Comparison of ENCODE assay signal across 9 mouse cellular contexts in the genomic region with DNA sequence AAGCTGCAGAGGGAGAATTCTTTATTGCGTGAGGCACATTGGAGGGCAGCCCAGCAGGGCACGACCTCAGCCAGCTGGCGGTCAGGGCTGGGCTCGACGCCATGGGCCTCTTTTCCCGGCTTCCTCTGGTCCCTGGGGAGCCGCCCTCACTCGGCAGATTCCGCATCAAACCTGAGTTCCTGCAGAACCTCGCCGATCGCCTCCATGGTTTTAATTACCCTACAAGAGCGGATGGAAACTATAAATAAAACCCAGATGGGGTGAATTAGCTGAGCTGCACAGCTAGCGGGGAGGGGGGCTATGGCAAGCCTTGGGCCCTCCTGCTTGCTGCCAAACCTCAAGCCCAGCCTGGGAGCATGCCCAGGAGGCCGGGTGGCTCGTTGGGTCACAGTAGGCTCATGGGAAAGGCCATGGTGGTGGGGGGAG. TPM values are rescaled to one million over a fixed set of nuclear protein-coding genes. Genes with fewer than 3 reads are reported as not detected.
DNase-seq lines count a peak whose midpoint lies in the region; ATAC-seq and TF ChIP-seq lines count a peak whose summit lies in the region.
"Had no signal": no experiment of that assay in that cellular context is flagged by ENCODE, and none has a peak within 500 bp of the region (broad histone marks: within the 10 kb centered on the region; RNA-seq: fewer than 3 reads in every experiment).

No protein-coding gene starts in this region.

- peaks cover 27% of the 10 kb centered on the region for H3K36me3 ChIP-seq in kidney, embryonic 14.5 days (ENCODE audit: control insufficient read depth, insufficient read depth, low read length)
- H3K36me3 ChIP-seq in kidney, adult 2 months (ENCODE audit: control insufficient read depth, insufficient read depth, low read length): no peaks in the 10 kb centered on the region; the same call in 1 of the 2 replicates
- peaks cover 18% of the 10 kb centered on the region for H3K36me3 ChIP-seq in lung, embryonic 16.5 days (ENCODE audit: control insufficient read depth, insufficient read depth, low read length)

- 41% methylated on average over 16 of the region's 16 CpGs for WGBS in kidney, embryonic 14.5 days
- WGBS in kidney, adult 2 months: 35% methylated on average over 16 of the region's 16 CpGs
- WGBS in lung, embryonic 16.5 days: 49% methylated on average over 16 of the region's 16 CpGs

- no peak overlapping the region for H3K9ac ChIP-seq in kidney, embryonic 14.5 days (ENCODE audit: low read depth, low read length)
- no peak overlapping the region for H3K9ac ChIP-seq in lung, embryonic 16.5 days (ENCODE audit: low read length)
- H3K9ac ChIP-seq: liver, embryonic 15.5 days had no signal

- no peak overlapping the region for H3K4me3 ChIP-seq in kidney, embryonic 14.5 days (ENCODE audit: low read length)
- H3K4me3 ChIP-seq in kidney, adult 2 months (ENCODE audit: insufficient read depth, low read depth, low read length): no peak overlapping the region
- no peak overlapping the region; the same call in 1 of the 2 replicates for H3K4me3 ChIP-seq in lung, embryonic 16.5 days (ENCODE audit: low read length)
- H3K4me3 ChIP-seq: liver, embryonic 15.5 days had no signal

- H3K4me2 ChIP-seq in kidney, embryonic 14.5 days (replicated peaks; ENCODE audit: low read depth, low read length): no peak overlapping the region
- no peak overlapping the region for H3K4me2 ChIP-seq in lung, embryonic 16.5 days (ENCODE audit: low read depth, low read length)

- no peak for TF ChIP-seq POLR2A in kidney, adult 2 months (IDR thresholded peaks at IDR 0.05; ENCODE audit: low read depth, low read length)

- ATAC-seq in kidney, embryonic 14.5 days (ENCODE audit: low FRiP score, low TSS enrichment): no peak
- ATAC-seq in lung, embryonic 16.5 days (ENCODE audit: low read depth): no peak

- peaks cover 38% of the 10 kb centered on the region for H3K4me1 ChIP-seq in kidney, embryonic 14.5 days (ENCODE audit: control insufficient read depth, insufficient read depth, low read length)
- H3K4me1 ChIP-seq in kidney, adult 2 months (ENCODE audit: control insufficient read depth, insufficient read depth, low read length): peaks cover 17% of the 10 kb centered on the region
- H3K4me1 ChIP-seq in lung, embryonic 16.5 days (replicated peaks; ENCODE audit: control insufficient read depth, insufficient read depth, low read length): peaks cover 44% of the 10 kb centered on the region

- no peaks in the 10 kb centered on the region for H3K9me3 ChIP-seq in kidney, embryonic 14.5 days (ENCODE audit: control insufficient read depth, low read length)
- H3K9me3 ChIP-seq in lung, embryonic 16.5 days (ENCODE audit: control insufficient read depth, low read length): no peaks in the 10 kb centered on the region
- H3K9me3 ChIP-seq: liver, embryonic 15.5 days had no signal

- no peak for TF ChIP-seq CTCF in kidney, adult 2 months (conservative IDR thresholded peaks at IDR 0.05; ENCODE audit: insufficient read depth, insufficient read length, low read depth, low read length)

- peaks cover 47% of the 10 kb centered on the region for H3K27me3 ChIP-seq in kidney, embryonic 14.5 days (ENCODE audit: control insufficient read depth, insufficient read depth, low read length)
- no peaks in the 10 kb centered on the region for H3K27me3 ChIP-seq in kidney, adult 2 months (replicated peaks; ENCODE audit: control insufficient read depth, insufficient read depth, low read length)
- H3K27me3 ChIP-seq in lung, embryonic 16.5 days (ENCODE audit: control insufficient read depth, insufficient read depth, low read depth, low read length): peaks cover 28% of the 10 kb centered on the region

- no peak overlapping the region for H3K27ac ChIP-seq in kidney, embryonic 14.5 days (ENCODE audit: low read depth, low read length)
- H3K27ac ChIP-seq in kidney, adult 2 months (ENCODE audit: insufficient read depth, low read depth, low read length): peak overlapping the region; percentile 1; the same call in 1 of the 2 replicates
- H3K27ac ChIP-seq in lung, embryonic 16.5 days (ENCODE audit: low read length): peak overlapping the region; percentile 8; the same call in 1 of the 2 replicates
- H3K27ac ChIP-seq: liver, embryonic 15.5 days had no signal

- peak; percentile 64 for DNase-seq in kidney, adult 11 months
- DNase-seq in adrenal gland, postnatal 10 days: peak; percentile 81
- DNase-seq in fibroblast of lung, adult 2 months (ENCODE audit: low read depth): peak; percentile 96
- peak; percentile 76 for DNase-seq in kidney, adult 2 months
- DNase-seq in spleen, postnatal 36 days (ENCODE audit: low spot score in 2 of 2): no peak
- no peak for DNase-seq in thymus, postnatal 25 days

RNA-seq across cellular contexts. Expression of a gene that starts 2.2 kb away (rescaled TPM):
- polyA plus RNA-seq in kidney, embryonic 14.5 days (2014; fragmentation: Nextera tagmentation; extraction: Ambion mirVana): 129 and 151 TPM in 2 replicates
- total RNA-seq in adrenal gland, postnatal 10 days (2021): 100 to 1,000 TPM; 121 to 130 TPM
- polyA plus RNA-seq in kidney, adult 2 months (2012; rRNA removed): 161 and 177 TPM in 2 replicates
- polyA plus RNA-seq in lung, embryonic 16.5 days (2015; fragmentation: Nextera tagmentation; extraction: Ambion mirVana): 125 and 133 TPM in 2 replicates

RNA-seq across cellular contexts. Expression of a gene that starts 6.3 kb away (rescaled TPM):
- polyA plus RNA-seq in kidney, embryonic 14.5 days (2014; fragmentation: Nextera tagmentation; extraction: Ambion mirVana): 1,078 and 1,559 TPM in 2 replicates
- 1,000 to 10,000 TPM; 1,751 to 1,916 TPM for total RNA-seq in adrenal gland, postnatal 10 days (2021)
- 620 and 835 TPM in 2 replicates for polyA plus RNA-seq in kidney, adult 2 months (2012; rRNA removed)
- polyA plus RNA-seq in lung, embryonic 16.5 days (2015; fragmentation: Nextera tagmentation; extraction: Ambion mirVana): 917 and 987 TPM in 2 replicates

RNA-seq across cellular contexts. Expression of a gene that starts 11.3 kb away (rescaled TPM):
- 26.7 and 34.8 TPM in 2 replicates for polyA plus RNA-seq in kidney, embryonic 14.5 days (2014; fragmentation: Nextera tagmentation; extraction: Ambion mirVana)
- total RNA-seq in adrenal gland, postnatal 10 days (2021): under 1 TPM; 0.21 to 0.42 TPM
- polyA plus RNA-seq in kidney, adult 2 months (2012; rRNA removed): 2.6 TPM in 2 replicates
- polyA plus RNA-seq in lung, embryonic 16.5 days (2015; fragmentation: Nextera tagmentation; extraction: Ambion mirVana): 166 and 169 TPM in 2 replicates

RNA-seq across cellular contexts. Expression of a gene that starts 17.1 kb away (rescaled TPM):
- 8.5 and 12.4 TPM in 2 replicates for polyA plus RNA-seq in kidney, embryonic 14.5 days (2014; fragmentation: Nextera tagmentation; extraction: Ambion mirVana)
- 1 to 10 TPM; 2.9 to 4.5 TPM for total RNA-seq in adrenal gland, postnatal 10 days (2021)
- 0.20 and 0.44 TPM in 2 replicates for polyA plus RNA-seq in kidney, adult 2 months (2012; rRNA removed)
- 5.6 and 7.0 TPM in 2 replicates for polyA plus RNA-seq in lung, embryonic 16.5 days (2015; fragmentation: Nextera tagmentation; extraction: Ambion mirVana)
- polyA plus RNA-seq: liver, embryonic 15.5 days had no signal

RNA-seq across cellular contexts. Expression of a gene that starts 23.2 kb away (rescaled TPM):
- polyA plus RNA-seq in kidney, embryonic 14.5 days (2014; fragmentation: Nextera tagmentation; extraction: Ambion mirVana): 252 and 291 TPM in 2 replicates
- total RNA-seq in adrenal gland, postnatal 10 days (2021): 100 to 1,000 TPM; 226 to 250 TPM
- polyA plus RNA-seq in kidney, adult 2 months (2012; rRNA removed): 320 and 410 TPM in 2 replicates
- polyA plus RNA-seq in lung, embryonic 16.5 days (2015; fragmentation: Nextera tagmentation; extraction: Ambion mirVana): 300 and 319 TPM in 2 replicates

Comparison
In these comparisons a context has a peak if more than half of its experiments do, and no peak if none do; other contexts are left out.
1. DNase-seq: peak in kidney, adult 11 months (single experiment), adrenal gland, postnatal 10 days (single experiment), fibroblast of lung, adult 2 months (single experiment) and kidney, adult 2 months (single experiment); none in spleen, postnatal 36 days (0 of 2) and thymus, postnatal 25 days (single experiment).